24 mouse cellular contexts compared by ENCODE assay signal in genomic region chr8:125113831-125114230, GRCm38 (mm10). TPM values are rescaled to one million over a fixed set of nuclear protein-coding genes. Genes with fewer than 3 reads are reported as not detected.
A peak's percentile ranks its signal among the peaks of the same experiment; 100 is the strongest.
DNase-seq lines count a peak whose midpoint lies in the region; ATAC-seq and TF ChIP-seq lines count a peak whose summit lies in the region.
"Had no signal": no experiment of that assay in that cellular context is flagged by ENCODE, and none has a peak within 500 bp of the region (broad histone marks: within the 10 kb centered on the region; RNA-seq: fewer than 3 reads in every experiment).

No protein-coding gene starts in this region.

- no peak overlapping the region for H3K4me3 ChIP-seq in hindbrain, embryonic 15.5 days
- H3K4me3 ChIP-seq in hindbrain, embryonic 16.5 days (ENCODE audit: low read length) = no peak overlapping the region
- H3K4me3 ChIP-seq in kidney, adult 2 months (ENCODE audit: insufficient read depth, low read depth, low read length) = no peak overlapping the region
- H3K4me3 ChIP-seq in kidney, embryonic 15.5 days (replicated peaks) = no peak overlapping the region
- H3K4me3 ChIP-seq: embryonic facial prominence, embryonic 12.5 days; embryonic facial prominence, embryonic 15.5 days; forebrain, embryonic 12.5 days; heart, adult 2 months; heart, embryonic 10.5 days; heart, embryonic 13.5 days had no signal

- H3K36me3 ChIP-seq in hindbrain, embryonic 15.5 days = no peaks in the 10 kb centered on the region
- H3K36me3 ChIP-seq in hindbrain, embryonic 16.5 days (ENCODE audit: control insufficient read depth, insufficient read depth, low read length) = no peaks in the 10 kb centered on the region
- no peaks in the 10 kb centered on the region for H3K36me3 ChIP-seq in kidney, adult 2 months (ENCODE audit: control insufficient read depth, insufficient read depth, low read length)
- no peaks in the 10 kb centered on the region for H3K36me3 ChIP-seq in kidney, embryonic 15.5 days
- H3K36me3 ChIP-seq: embryonic facial prominence, embryonic 12.5 days; embryonic facial prominence, embryonic 15.5 days; forebrain, embryonic 12.5 days; heart, embryonic 10.5 days; heart, embryonic 13.5 days had no signal

- no peak overlapping the region for H3K4me2 ChIP-seq in hindbrain, embryonic 15.5 days
- H3K4me2 ChIP-seq in hindbrain, embryonic 16.5 days (ENCODE audit: low read length) = no peak overlapping the region
- no peak overlapping the region for H3K4me2 ChIP-seq in kidney, embryonic 15.5 days
- H3K4me2 ChIP-seq: embryonic facial prominence, embryonic 12.5 days; embryonic facial prominence, embryonic 15.5 days; forebrain, embryonic 12.5 days; heart, embryonic 13.5 days had no signal

- TF ChIP-seq CTCF in kidney, adult 2 months (conservative IDR thresholded peaks at IDR 0.05; ENCODE audit: insufficient read depth, insufficient read length, low read depth, low read length) = no peak

- H3K27me3 ChIP-seq in hindbrain, embryonic 15.5 days = no peaks in the 10 kb centered on the region
- no peaks in the 10 kb centered on the region for H3K27me3 ChIP-seq in hindbrain, embryonic 16.5 days (replicated peaks; ENCODE audit: control insufficient read depth, insufficient read depth, low read length)
- H3K27me3 ChIP-seq in kidney, adult 2 months (replicated peaks; ENCODE audit: control insufficient read depth, insufficient read depth, low read length) = no peaks in the 10 kb centered on the region
- peaks cover 4% of the 10 kb centered on the region; the same call in 1 of the 2 replicates for H3K27me3 ChIP-seq in kidney, embryonic 15.5 days
- H3K27me3 ChIP-seq: embryonic facial prominence, embryonic 12.5 days; embryonic facial prominence, embryonic 15.5 days; forebrain, embryonic 12.5 days; heart, embryonic 13.5 days had no signal

- 0 out of 2 replicates have a peak overlapping the region, but pooled peaks have one; percentile 8 for H3K27ac ChIP-seq in hindbrain, embryonic 15.5 days (replicated peaks)
- H3K27ac ChIP-seq in hindbrain, embryonic 16.5 days (ENCODE audit: low read depth, low read length) = no peak overlapping the region
- H3K27ac ChIP-seq in kidney, adult 2 months (ENCODE audit: insufficient read depth, low read depth, low read length) = no peak overlapping the region
- H3K27ac ChIP-seq in kidney, embryonic 15.5 days = no peak overlapping the region
- H3K27ac ChIP-seq: embryonic facial prominence, embryonic 12.5 days; embryonic facial prominence, embryonic 15.5 days; forebrain, embryonic 12.5 days; heart, adult 2 months; heart, embryonic 10.5 days; heart, embryonic 13.5 days had no signal

- WGBS in hindbrain, embryonic 15.5 days = 65% methylated on average over 3 of the region's 3 CpGs
- 56% methylated on average over 3 of the region's 3 CpGs for WGBS in hindbrain, embryonic 16.5 days
- WGBS in kidney, adult 2 months = 29% methylated on average over 3 of the region's 3 CpGs
- WGBS in kidney, embryonic 15.5 days = 74% methylated on average over 3 of the region's 3 CpGs

- H3K9ac ChIP-seq in hindbrain, embryonic 15.5 days = no peak overlapping the region
- no peak overlapping the region for H3K9ac ChIP-seq in hindbrain, embryonic 16.5 days (ENCODE audit: low read depth, low read length)
- H3K9ac ChIP-seq in kidney, embryonic 15.5 days = no peak overlapping the region
- H3K9ac ChIP-seq: embryonic facial prominence, embryonic 12.5 days; embryonic facial prominence, embryonic 15.5 days; forebrain, embryonic 12.5 days; heart, embryonic 13.5 days had no signal

- H3K9me3 ChIP-seq in hindbrain, embryonic 15.5 days = no peaks in the 10 kb centered on the region
- no peaks in the 10 kb centered on the region for H3K9me3 ChIP-seq in hindbrain, embryonic 16.5 days (ENCODE audit: control insufficient read depth, low read length)
- H3K9me3 ChIP-seq in kidney, embryonic 15.5 days (replicated peaks) = no peaks in the 10 kb centered on the region
- H3K9me3 ChIP-seq: embryonic facial prominence, embryonic 12.5 days; embryonic facial prominence, embryonic 15.5 days; forebrain, embryonic 12.5 days; heart, embryonic 10.5 days; heart, embryonic 13.5 days had no signal

- no peak for TF ChIP-seq POLR2A in kidney, adult 2 months (IDR thresholded peaks at IDR 0.05; ENCODE audit: low read depth, low read length)

- peak; percentile 77 for DNase-seq in kidney, adult 2 months
- peak; percentile 35 to 54 for DNase-seq in kidney, postnatal 36 days
- no peak for DNase-seq in kidney, postnatal 14 days
- DNase-seq: adrenal gland, adult 2 months; adrenal gland, postnatal 14 days; cerebellum, adult 11 months; cerebellum, adult 2 months; cerebellum, adult 9-11 months; cerebellum, postnatal 25 days; gastrocnemius, postnatal 10 days; gastrocnemius, postnatal 36 days; heart, adult 2 months; heart, postnatal 14 days; heart, postnatal 4 days had no signal

- no peak for ATAC-seq in hindbrain, embryonic 15.5 days (ENCODE audit: low FRiP score, low read depth)
- ATAC-seq in hindbrain, embryonic 16.5 days = no peak; the same call in 1 of the 2 replicates
- ATAC-seq in kidney, embryonic 15.5 days (replicated peaks; ENCODE audit: low FRiP score) = no peak
- ATAC-seq: CD4-positive, CD25-positive, alpha-beta regulatory T cell, adult 4 months; forebrain, embryonic 16.5 days had no signal

- peaks cover 13% of the 10 kb centered on the region for H3K4me1 ChIP-seq in hindbrain, embryonic 15.5 days (replicated peaks)
- peaks cover 9% of the 10 kb centered on the region for H3K4me1 ChIP-seq in hindbrain, embryonic 16.5 days (ENCODE audit: control insufficient read depth, insufficient read depth, low read depth, low read length)
- H3K4me1 ChIP-seq in kidney, adult 2 months (ENCODE audit: control insufficient read depth, insufficient read depth, low read length) = peaks cover 6% of the 10 kb centered on the region; the same call in 1 of the 2 replicates
- H3K4me1 ChIP-seq in kidney, embryonic 15.5 days = peaks cover 4% of the 10 kb centered on the region
- H3K4me1 ChIP-seq: embryonic facial prominence, embryonic 15.5 days had no signal

RNA-seq across cellular contexts. Expression of gene Disc1, which starts 59.8 kb away (rescaled TPM):
- polyA plus RNA-seq in hindbrain, embryonic 15.5 days (2015; fragmentation: Nextera tagmentation; extraction: Ambion mirVana) = 1.8 and 2.6 TPM in 2 replicates
- 2.0 and 2.6 TPM in 2 replicates for polyA plus RNA-seq in hindbrain, embryonic 16.5 days (2015; fragmentation: Nextera tagmentation; extraction: Ambion mirVana)
- 0.46 and 0.58 TPM in 2 replicates for polyA plus RNA-seq in kidney, adult 2 months (2012; rRNA removed)
- 2.1 and 3.6 TPM in 2 replicates for polyA plus RNA-seq in kidney, embryonic 15.5 days (2015; fragmentation: Nextera tagmentation; extraction: Ambion mirVana)
